Mouse (Mus musculus) cerebellum, postnatal 36 days (tissue): ENCODE measurements around the gene Gramd2.

Experiments
- DNase-seq, 2 experiments: peaks; one replicate each; pipeline ENCODE4 v3.0.0; 2021 to 2022; ENCODE audit warnings: mixed read lengths in 2 of 2

The Gramd2 gene

DNA sequence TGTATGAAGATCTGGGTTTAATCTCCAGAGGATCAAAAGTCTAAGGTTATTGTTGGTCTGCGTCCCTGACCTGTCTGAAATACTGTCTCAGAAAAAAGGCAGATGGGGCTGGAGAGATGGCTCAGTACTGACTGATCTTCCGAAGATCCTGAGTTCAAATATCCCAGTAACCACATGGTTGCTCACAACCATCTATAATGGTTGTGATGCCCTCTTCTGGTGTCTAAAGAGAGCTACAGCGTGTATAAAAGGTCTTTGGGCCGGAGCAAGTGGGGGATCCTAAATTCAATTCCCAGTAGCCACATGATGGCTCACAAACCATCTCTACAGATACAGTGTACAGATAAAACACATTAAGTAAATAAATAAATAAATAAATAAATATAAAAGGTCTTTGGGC, 10.8 kb upstream of the Gramd2 start:
- DNase-seq: no peak

GRCm38 (mm10) chr9:59672195-59672894, 7.6 kb upstream of the Gramd2 start:
- DNase-seq: peak; percentile 36 to 56

GRCm38 (mm10) chr9:59673427-59673826, 6.5 kb upstream of the Gramd2 start:
- no peak for DNase-seq

DNA sequence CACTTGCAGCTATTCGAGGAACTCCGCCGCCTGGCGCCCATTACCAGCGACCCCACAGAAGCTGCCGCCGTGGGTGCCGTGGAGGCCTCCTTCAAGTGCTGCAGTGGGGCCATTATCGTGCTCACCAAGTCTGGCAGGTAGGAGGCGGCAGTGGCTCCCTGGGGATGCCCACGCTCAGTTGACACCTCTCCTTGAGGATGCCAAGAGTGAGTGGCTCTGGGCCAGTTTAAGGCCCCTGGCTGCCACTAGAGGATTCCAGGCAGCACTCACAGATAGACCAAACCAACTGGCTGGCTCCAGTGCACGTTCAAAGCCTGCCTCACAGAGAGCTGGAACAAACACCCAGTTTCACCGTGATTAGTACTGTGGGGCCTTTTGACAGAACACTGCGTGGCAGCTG, 4.3 kb upstream of the Gramd2 start:
- DNase-seq: peak in 1 of 2 experiments; percentile 30

GRCm38 (mm10) chr9:59678313-59678712, 1.6 kb upstream of the Gramd2 start:
- DNase-seq: peak in 1 of 2 experiments; percentile 37

- peak in 1 of 2 experiments; percentile 24 for DNase-seq
Observed at GRCm38 (mm10) chr9:59680534-59680875, 561 bp downstream of the Gramd2 start.

DNA sequence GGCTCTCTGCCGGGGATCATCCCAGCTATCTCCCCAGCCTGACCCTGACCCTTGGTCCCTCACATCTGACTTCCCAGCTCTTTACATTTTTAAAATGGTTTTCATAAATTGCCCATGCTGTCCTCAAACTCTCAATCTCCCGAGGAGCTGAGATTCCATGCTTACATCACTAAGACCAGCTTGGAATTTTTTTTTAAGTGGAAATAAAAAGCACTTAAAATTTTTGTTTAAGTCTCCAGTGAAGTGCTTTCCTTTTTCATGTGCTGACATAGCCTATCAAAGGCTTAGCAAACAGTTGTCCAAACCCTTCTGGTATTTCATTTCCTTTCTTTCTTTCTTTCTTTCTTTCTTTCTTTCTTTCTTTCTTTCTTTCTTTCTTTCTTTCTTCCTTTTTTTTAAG, 4.1 kb downstream of the Gramd2 start:
- no peak for DNase-seq

GRCm38 (mm10) chr9:59687416-59688046, 7.6 kb downstream of the Gramd2 start:
- DNase-seq: no peak

DNA sequence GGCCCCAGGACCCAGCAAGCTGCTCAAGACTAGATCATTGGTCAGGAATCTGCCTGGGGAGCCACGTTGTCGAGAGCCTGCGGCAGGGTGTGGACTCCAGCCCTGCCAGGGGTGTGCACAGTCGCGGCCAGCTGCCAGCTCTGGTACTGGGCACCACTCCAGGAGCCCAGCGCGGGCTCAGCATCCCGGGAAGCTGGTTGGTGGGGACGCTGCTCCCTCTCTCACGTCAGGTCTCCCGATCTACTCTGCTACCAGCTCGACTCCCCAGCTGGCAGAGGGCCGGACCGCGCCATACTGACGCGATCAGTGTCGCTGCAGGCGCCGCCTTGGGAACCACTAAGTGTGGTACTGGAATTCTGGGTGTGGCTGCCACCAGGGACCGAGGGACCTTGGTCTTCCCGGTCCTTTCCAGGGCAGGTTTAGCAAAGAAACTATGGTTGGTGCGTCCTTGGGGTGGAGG, 11.7 kb downstream of the Gramd2 start:
- peak; percentile 54 to 66 for DNase-seq

GRCm38 (mm10) chr9:59692145-59692544, 12.2 kb downstream of the Gramd2 start:
- peak; percentile 51 to 59 for DNase-seq

DNA sequence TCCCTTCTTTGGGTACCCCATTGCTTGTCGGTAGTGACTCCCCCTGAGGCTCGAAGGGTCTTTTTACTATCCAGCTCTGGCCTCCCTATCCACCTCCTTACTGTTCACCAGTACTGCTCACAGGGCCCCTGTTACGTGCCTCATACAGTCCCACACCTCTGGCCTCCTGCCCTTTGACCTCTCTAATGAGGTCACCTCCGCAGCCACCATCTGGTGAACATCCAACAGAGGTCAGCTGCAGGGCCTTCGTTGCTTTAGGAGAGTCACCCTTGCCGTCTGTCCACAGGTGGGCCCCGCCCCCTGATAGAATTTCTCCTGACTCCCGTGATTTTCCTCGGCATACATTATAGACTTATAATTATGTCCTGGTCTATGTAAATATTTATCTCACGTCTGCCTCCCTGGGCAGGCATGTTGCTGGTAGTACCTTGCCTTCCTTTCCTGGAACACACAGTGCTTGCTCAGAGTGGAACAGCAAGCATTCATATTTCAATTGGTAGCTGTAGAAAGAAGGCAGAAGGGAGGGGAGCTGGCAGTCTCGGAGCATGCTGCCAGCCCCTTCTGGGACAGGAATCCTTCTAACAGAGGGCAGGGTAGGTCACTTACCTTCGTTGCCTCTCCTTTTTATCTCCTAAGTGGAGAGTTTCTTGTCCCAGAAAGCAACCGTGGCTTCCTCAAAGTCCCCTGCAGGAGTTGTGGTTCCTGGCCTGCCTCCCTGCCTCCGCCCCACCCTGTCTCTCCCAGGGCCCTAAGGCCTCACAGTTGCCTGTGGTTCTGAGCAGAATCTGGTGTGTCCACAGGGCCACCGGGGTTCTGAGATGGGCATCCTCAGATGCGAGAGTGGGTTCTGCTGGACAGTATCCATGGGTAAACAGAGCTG, 14.9 kb downstream of the Gramd2 start:
- no peak for DNase-seq

DNA sequence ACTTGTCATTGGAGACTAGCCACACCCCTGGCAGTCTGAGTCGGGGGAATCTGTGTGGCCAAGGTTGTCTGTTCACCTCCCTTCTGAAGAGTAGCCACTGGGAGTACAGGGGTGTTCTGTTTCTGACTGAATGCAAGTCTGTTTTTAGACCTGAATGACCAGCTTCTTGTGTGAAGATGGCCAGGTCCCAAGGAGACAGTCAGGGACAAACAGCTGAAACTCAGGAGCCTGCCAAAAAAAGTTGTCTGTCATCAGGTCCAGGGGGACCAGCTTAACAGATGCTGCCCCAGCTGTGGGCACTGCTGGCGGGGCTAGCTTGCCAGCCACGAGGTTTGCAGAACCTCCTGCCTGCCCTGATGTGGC, 15.5 kb downstream of the Gramd2 start:
- DNase-seq: no peak

- DNase-seq: no peak
Observed at GRCm38 (mm10) chr9:59696381-59696780, 16.4 kb downstream of the Gramd2 start.

DNA sequence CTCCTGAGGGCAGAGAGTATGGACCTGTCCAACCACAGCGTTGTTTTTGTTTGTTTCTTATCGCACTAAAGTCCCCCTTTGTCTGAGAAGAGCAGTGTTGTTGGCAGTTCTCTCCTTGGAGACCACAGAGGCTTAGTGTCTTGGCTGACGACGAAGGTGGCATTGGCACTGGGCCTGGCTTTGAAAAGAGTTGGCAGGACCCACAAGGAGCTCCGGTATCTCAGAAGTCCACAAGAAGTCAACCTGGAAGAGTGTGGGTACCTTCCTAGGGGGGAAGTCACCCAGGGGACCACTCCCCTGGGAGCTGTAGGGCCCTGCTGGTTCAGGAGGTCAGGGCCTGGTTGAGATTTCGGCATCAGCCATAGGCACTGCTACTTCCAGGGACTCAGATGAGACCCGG, 21.1 kb downstream of the Gramd2 start:
- no peak for DNase-seq

- DNase-seq: no peak
Observed at GRCm38 (mm10) chr9:59703099-59703498, 23.2 kb downstream of the Gramd2 start.

GRCm38 (mm10) chr9:59706850-59707825, 27.2 kb downstream of the Gramd2 start:
- DNase-seq: no peak

DNA sequence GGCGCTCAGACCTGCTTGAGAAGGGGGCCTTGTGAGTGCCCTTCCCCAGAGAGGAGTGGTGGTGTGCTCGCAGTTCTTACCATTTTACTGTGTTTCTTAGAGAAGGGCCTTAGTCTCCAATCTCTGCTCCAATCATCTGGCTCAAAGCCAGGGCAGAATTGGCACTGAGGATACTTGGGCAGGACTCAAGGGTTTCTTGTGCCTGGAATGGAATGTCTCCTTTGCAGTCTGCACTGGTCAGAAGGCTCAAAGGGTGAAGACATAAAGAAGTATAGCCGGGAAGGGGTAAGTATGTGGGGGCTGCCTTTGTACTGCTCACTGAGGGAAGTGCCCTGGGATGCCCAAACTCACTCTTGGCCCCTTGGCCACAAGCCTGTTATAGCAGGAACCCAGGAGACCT, 29.3 kb downstream of the Gramd2 start:
- DNase-seq: no peak

GRCm38 (mm10) chr9:59716275-59716898, 36.4 kb downstream of the Gramd2 start:
- DNase-seq: no peak

DNA sequence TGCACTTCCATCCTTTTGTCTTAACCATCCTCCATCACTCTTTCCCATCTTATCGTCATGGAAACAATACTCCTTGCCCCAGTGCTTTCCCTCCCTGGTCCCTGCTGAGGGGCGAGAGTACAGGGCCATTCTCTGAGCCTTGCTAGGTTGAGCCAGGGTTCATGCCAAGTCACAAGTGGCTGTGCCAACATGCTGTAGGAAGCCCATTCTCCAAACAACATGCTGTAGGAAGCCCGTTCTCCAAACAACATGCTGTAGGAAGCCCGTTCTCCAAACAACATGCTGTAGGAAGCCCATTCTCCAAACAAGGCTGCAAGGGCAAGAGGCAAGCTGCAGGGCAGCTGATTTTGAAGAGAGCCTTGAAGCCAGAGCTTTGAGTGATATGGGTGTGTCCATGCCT, 38.3 kb downstream of the Gramd2 start:
- DNase-seq: no peak

DNA sequence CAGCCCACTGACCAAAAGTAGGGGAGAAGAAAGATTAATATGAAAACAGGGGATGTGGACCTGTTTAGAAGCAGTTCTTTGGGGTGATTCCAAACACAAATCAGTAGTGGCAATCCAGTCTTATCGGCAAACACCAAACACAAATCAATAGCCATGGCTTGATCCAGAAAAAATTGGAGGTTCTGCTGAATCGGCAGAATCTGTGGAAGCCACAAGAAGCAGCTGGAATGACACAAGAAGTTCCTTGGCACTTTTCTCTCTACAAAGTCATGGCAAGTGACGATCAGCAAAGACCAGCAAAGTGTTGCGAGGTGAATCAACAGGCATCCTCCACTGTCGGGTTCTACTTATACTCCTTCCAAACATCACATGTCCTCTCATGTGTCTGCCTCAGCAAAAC, 41.2 kb downstream of the Gramd2 start:
- no peak for DNase-seq

DNA sequence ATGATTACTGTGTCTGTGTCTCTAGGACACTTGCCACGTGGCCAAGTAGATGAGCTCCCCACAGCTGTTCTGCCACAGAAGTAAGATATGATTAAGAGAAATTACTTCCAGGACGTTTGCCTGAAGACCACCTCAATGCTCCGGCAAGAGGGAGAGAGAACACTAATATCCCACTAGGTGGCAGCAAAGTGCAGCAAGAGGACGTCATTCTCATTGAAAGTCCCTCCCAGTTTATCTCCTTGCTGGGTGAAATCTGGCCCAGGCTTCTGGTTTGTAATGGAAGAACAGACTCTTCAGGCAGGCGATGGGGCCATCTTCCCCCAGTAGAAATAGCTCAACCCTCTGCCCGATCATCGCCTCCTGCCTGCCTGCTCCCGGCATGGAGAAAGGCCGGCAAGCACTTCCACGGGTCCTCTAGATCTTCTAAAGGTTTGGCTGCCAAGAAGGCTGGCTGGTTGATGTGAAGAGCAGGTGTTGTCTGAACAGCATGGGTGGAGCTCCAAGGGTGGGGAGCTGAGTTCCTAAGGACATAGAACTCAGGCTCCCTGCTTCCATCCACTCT, 43.2 kb downstream of the Gramd2 start:
- DNase-seq: peak; percentile 64 to 76
